Mouse (Mus musculus) T-helper 1 cell (primary cell): ENCODE data around the gene Tenm2.

ENCODE experiments used
- in situ Hi-C: fragments of 300-600 bp; cut with MboI, MseI; formaldehyde crosslinking; loops from one replicate; pipeline ENCODE4 v1.15.1; 2025; ENCODE audit warnings: high pct_unique_total_duplicates

Gene Tenm2

GRCm38 (mm10) chr11:36484466-36485069, 751.2 kb downstream of the Tenm2 start:
- in situ Hi-C loops, result no loop called here

- in situ Hi-C loops, result no loop called here
Observed at GRCm38 (mm10) chr11:36482136-36482535, 753.6 kb downstream of the Tenm2 start.

GRCm38 (mm10) chr11:36481524-36481923, 754.2 kb downstream of the Tenm2 start:
- in situ Hi-C loops, result no loop called here

- in situ Hi-C loops, result no loop called here
Observed at GRCm38 (mm10) chr11:36481086-36481485, 754.7 kb downstream of the Tenm2 start.

GRCm38 (mm10) chr11:36469811-36470551, 765.8 kb downstream of the Tenm2 start:
- in situ Hi-C loops, result no loop called here

GRCm38 (mm10) chr11:36458451-36458850, 777.3 kb downstream of the Tenm2 start:
- in situ Hi-C loops, result no loop called here

- in situ Hi-C loops, result no loop called here
Observed at GRCm38 (mm10) chr11:36454076-36454475, 781.7 kb downstream of the Tenm2 start.

- in situ Hi-C loops, result no loop called here
Observed at GRCm38 (mm10) chr11:36452436-36452835, 783.3 kb downstream of the Tenm2 start.

GRCm38 (mm10) chr11:36446351-36446750, 789.4 kb downstream of the Tenm2 start:
- in situ Hi-C loops, result no loop called here

- in situ Hi-C loops, result no loop called here
Observed at GRCm38 (mm10) chr11:36443821-36444220, 791.9 kb downstream of the Tenm2 start.

- in situ Hi-C loops, result no loop called here
Observed at GRCm38 (mm10) chr11:36441801-36442200, 794.0 kb downstream of the Tenm2 start.

- in situ Hi-C loops, result no loop called here
Observed at GRCm38 (mm10) chr11:36436251-36436650, 799.5 kb downstream of the Tenm2 start.

- in situ Hi-C loops, result no loop called here
Observed at GRCm38 (mm10) chr11:36428947-36429346, 806.8 kb downstream of the Tenm2 start.

- in situ Hi-C loops, result no loop called here
Observed at GRCm38 (mm10) chr11:36424959-36425358, 810.8 kb downstream of the Tenm2 start.

- in situ Hi-C loops, result no loop called here
Observed at GRCm38 (mm10) chr11:36420047-36420446, 815.7 kb downstream of the Tenm2 start.

- in situ Hi-C loops, result no loop called here
Observed at GRCm38 (mm10) chr11:36415244-36415643, 820.5 kb downstream of the Tenm2 start.

- in situ Hi-C loops, result no loop called here
Observed at GRCm38 (mm10) chr11:36410881-36411280, 824.9 kb downstream of the Tenm2 start.

- in situ Hi-C loops, result no loop called here
Observed at GRCm38 (mm10) chr11:36395803-36396710, 839.7 kb downstream of the Tenm2 start.

- in situ Hi-C loops, result no loop called here
Observed at GRCm38 (mm10) chr11:36384696-36385095, 851.1 kb downstream of the Tenm2 start.

- in situ Hi-C loops, result no loop called here
Observed at GRCm38 (mm10) chr11:36371814-36372213, 864.0 kb downstream of the Tenm2 start.

- in situ Hi-C loops, result no loop called here
Observed at GRCm38 (mm10) chr11:36365067-36365466, 870.7 kb downstream of the Tenm2 start.

GRCm38 (mm10) chr11:36364441-36364840, 871.3 kb downstream of the Tenm2 start:
- in situ Hi-C loops, result no loop called here
